Mouse (Mus musculus) spleen, postnatal 36 days (tissue): Measurements from ENCODE around the gene Exoc7.

Experiments
- DNase-seq, 2 experiments: peaks; one replicate each; pipeline ENCODE4 v3.0.0; 2022; ENCODE audit warnings: low spot score in 2 of 2, mixed read lengths in 1 of 2

The Exoc7 gene

DNA sequence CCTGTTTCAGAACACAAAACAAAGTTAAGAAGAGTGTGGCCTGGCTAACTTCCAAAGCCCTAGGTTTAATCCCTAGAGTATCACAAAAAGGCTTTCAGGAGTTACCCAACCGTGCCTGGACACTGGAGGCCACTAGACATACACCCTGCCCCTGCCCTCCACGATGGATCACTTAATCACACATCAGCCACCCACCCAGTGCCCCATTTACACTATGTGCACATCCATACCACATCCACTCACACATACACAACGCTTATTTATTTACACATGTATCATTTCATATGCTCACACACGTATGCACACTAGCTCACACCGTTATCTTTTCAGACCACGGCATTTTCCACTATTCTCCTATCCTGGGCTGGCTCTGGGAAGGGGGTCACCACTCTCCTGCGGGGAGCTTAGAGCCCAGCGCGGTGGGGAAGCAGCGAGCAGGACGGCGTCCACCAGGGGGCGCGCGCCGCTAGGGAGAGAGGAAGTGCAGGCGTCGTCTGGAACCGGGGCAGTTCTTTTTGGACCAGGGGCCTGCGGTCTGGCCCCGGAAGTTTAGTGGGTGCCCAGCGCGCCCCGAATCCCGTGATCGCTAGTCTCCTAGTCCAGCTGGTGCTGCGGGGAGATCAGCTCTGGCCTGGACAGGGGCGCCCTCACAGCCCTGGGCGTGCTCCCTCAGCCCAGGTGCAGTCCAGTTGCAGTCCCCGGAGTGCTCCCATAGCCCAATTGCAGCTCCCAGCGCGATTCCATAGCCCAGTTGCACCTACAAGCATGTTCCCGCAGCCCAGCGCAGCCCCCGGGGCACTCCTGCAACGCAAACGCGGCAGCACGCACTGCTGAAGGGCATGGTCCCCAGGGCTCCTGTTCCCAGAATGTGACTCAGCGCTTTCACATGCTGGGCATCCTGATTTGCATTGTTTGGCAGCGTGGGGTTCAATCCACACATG, 12.0 kb upstream of the Exoc7 start:
- peak; percentile 76 to 78 for DNase-seq

DNA sequence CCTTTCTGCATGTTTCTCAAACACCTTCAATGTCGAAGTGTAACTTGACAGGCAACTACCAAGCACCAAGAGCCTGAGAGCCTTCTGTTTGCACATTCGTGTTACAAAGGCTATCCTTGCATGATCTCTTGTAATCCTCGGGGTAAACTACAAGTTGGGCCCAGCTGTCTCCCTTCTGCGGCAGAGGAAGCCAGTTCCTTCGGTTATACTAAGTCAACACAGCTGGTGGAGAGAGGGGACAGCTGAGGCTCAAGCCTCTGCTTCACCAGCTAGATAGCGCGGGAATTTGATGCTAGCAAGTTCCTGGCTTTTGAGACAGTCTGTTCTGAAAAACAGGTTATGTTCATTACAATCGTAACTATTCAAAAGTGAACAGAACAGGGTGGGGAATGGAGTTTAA, 5.3 kb upstream of the Exoc7 start:
- no peak for DNase-seq

DNA sequence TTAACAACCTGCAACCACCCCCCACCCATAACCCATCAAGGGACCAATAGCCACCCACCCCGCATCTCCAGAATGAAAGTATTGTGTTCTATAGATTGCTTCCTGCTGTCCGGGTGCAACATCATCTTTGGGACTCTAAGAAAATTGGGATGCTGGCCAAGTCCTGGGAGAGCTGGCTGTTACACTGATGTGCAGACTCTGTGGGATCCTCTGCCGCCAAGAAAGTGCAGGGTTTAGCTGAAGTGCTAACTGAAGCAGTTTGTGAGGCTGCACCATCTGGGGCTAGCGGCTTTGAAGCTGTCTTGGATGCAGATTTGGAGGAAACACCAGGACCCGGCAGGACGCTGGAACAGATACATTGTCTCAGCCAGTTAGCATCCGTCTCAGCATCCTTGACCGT, 4.1 kb upstream of the Exoc7 start:
- DNase-seq, result no peak

DNA sequence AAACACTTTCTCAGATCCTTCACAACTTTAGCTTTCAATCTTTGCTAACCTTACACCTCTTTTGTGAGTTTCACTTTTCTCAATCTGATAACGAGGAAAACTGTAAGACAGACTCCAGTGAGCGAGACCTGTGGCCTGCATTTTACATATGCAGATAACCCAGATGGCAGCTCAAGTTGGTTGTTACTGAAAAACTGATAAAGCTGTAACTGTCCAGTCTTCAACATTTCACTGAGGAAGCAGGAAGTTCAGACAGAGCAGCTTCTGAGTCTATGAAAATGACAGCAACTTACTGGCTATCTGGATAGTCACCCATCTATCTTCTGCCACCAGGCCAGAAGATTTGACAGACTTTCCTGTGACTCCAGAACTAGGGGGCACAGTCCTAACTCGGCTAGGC, 2.6 kb upstream of the Exoc7 start:
- DNase-seq, result no peak

DNA sequence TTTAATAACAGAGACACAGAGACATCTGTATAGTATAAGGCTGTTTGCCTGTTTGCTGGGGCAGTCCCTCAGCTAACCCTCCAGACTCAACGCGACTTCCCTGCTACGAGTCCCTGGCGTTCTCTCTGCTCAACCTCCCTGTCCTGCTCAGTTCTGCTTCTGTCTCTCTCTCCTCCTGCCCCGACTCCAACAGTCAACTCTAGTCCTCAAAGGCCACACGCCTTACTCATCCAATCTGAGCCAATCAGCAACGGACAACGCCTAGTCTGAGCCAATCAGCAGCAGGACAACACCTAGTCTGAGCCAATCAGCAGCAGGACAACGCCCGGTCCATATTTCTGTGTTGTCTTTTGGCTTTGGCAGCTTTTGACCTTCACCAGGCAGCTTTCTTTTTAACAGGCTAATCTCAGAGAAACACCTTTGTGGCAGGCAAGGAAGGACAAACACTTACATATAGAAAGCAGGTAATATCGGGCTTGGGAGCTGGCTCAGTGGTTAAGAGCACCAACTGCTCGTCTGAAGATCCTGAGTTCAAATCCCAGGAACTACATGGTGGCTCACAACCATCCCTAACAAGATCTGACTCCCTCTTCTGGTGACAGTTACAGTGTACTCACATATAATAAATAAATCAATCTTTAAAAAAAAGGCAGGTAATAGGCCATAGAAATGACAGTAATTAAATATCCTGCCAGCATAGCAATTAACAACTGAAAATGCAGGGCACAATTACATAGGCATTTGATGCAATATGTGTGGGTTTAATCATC, 914 bp upstream of the Exoc7 start:
- DNase-seq, result peak in 1 of 2 experiments; percentile 37

DNA sequence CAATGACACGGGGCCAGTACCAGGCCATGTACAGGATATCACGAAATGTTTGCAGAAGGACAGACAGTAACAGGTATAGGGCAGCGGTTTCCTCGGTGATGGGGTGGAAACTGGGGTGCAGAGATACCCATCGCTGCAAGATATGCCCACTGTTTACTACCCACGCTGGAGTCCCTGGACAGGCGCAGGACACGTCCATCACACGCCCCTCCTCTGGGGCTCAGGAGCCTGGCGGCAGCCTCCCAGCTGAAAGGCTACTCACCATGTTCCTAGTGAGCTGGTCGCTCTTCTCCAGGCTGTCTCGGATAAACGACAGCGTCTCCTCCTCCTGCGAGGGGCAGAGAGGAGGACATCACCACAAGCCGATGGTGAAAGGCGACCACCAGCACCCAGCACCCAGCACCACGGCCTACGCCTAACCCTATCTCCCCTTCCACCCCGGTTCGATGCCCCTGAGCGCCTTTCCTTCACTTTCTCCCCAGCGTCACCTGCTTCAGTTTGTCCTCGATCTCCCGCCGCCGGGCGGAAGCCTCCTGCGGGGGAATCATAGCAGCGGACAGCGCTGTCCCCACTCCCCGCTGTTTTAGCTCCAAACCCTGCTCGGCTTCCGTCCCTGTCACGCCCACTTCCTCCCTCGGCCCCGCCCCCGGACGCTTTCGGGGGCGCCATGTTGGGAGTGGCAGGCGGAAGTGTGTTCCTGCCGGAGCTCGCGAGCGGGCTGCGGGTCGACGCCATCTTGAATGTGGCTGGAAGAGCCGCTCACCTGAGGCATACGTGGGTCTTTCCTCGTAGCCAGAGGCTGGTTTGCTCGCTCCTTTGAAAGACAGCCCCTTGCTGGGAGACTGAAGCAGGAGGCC, 679 bp downstream of the Exoc7 start:
- DNase-seq, result peak; percentile 90 to 91

DNA sequence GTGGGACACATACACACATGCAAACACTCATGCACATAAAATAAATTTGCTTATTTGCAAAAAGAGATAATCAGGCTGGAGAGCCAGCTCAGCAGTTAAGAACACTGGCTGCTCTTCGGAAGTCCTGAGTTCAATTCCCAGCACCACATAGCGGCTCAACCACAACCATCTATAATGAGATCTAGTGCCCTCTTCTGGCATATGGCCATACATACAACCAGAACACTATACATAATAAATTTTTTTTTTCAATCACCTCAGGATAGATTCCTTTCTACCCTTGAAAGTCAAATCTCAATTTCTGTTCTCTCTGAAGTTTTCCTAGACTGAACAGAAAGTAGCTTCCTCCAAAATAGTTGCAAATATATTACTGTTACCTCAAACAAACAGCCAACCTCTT, 1.6 kb downstream of the Exoc7 start:
- DNase-seq, result no peak

DNA sequence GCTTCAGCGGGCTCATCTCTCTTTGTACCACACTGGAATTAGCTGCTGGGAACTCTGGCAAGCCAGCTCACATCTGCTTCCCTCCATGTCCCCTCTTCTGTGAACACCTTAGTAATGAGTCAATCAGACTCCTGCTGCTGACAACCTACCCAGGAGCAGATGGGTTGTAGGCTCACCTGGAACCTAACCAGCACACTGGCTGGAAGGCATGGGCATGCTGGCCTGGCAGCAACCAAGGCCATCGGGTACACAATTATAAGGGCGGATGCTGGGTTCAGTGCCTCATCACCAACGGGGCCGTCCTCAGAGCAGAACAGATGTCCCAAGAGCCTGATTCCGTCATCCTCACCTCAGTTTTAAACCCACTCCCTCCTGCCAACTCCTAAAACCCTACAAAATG, 8.4 kb downstream of the Exoc7 start:
- no peak for DNase-seq

DNA sequence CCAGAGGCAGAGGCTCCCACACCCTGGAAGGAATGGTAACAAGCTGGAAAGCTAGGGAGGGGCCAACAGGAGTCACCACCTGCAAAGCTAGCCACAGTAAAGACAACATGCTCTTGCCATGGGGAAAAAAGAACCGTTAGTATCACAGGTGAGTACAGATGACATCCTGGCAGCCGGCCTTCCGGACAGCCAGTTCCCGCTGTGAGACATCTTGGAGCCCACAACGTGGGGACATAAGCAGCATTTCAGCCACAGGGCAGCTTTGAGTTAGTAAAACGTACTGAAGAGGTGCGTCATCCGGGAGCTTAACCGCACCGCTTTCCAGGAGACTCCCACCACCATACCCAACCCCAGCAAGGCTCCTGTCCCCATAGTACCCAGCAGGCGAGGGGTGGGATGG, 8.8 kb downstream of the Exoc7 start:
- no peak for DNase-seq

DNA sequence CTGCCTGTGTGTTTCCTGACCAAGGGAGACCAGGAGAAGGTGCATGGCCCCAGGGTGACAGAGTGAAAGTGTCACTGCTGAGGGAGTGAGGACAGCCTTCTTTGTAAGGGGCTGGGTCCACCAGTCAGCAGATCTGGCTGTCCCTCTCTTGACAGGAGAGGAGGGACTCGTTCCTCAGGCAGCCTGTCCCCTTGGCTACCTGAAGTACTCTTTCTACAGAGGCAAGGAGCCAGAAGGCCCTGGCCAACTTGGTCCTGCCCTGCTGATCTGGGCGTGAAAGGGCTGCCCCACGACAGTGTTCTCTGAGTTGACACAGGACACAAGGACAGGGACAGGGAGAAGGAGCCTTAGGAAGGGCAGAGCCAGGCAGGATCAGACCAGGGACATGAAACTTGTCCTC, 10.0 kb downstream of the Exoc7 start:
- no peak for DNase-seq

DNA sequence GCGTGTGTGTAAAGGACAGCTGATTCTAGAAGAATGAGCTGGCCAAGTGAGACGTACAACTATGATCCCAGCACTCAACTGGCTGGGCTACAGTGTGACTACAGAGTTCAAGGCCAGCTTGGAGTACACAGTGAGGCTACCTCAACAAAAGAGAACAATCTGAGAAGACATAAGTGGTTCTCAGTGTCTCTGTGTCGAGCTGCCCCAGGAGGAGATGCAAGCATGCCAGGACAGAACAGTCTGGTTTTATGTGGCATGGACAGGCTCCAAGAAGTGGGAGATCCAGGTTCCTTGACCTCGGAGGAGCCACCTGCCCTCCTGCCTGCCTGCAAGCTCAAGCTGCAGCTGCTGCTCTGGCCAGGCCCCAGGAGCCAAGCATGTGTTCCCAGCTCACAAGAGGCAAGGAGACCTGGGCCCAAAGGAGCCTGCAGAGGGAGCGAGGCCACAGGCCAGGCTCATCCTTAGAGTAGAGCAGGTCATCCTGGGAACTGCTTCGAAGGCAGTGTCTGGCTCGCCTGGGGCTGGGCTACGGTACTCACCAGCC, 10.8 kb downstream of the Exoc7 start:
- no peak for DNase-seq

DNA sequence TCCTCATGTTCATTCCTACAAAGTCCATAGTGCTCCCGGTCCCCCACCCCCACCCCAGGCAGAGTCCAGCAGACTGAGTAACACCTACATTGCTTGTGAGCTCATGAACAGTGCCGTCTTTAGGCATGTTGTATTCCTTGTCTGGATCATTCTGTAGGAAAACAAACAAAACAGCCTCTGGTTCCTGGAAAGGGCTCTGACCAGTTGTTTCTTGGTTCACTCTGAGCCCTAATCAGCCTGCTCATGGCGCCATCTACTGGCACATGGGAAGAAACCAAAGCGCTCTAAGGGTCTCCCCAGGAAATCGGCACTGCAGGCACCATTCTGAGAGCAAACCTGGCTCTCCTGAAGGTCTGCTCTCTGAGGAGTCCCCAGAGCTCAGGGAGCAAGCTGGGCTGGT, 12.7 kb downstream of the Exoc7 start:
- peak in 1 of 2 experiments; percentile 38 for DNase-seq

DNA sequence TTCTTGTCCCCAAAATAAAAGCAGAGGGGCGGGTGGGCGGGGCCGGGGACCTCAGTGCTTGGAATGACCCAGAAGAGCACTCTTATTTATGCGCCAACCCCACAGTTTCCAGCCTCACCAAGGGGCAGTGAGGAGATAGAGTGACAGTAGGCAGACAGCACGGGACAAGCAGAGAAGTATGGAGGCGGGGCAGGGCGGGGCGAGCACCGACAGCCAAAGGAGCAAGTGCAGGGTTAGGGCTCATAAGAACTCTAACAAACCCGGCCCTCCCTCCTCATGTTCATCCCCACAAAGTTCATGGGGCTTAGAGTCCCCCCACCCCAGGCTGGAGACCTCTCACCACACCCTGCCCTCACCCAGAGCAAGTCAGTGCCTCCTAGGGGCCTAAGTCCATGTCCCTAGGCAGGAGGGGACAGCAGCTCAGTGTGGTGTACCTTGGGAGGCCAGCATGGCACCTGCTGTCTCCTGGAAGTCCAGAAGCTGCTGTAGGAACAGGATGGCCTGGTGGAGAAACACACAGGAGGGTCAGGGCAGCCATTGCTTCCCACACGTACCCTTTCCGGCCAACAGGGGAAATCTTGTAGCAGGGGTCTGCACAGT, 13.4 kb downstream of the Exoc7 start:
- DNase-seq, result no peak

DNA sequence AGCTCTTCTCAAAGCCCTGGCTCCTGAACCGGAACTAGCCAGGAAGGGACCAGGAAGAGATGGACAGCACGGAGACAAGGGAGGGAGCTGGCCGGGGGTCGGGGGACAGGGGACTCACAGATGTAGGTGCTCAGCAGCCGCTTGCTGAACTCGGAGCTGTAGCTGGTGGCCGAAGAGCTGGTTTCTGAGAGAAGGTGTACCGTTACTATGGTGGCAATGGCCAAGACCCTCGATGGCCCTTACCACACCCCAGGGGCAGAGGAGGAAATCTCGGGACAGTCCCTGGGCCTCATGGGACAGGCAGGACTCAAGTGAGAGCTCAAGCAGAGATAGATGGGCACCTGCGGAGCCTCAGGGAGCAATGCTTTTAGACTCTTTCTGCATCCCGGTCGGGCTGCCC, 14.6 kb downstream of the Exoc7 start:
- DNase-seq, result no peak

DNA sequence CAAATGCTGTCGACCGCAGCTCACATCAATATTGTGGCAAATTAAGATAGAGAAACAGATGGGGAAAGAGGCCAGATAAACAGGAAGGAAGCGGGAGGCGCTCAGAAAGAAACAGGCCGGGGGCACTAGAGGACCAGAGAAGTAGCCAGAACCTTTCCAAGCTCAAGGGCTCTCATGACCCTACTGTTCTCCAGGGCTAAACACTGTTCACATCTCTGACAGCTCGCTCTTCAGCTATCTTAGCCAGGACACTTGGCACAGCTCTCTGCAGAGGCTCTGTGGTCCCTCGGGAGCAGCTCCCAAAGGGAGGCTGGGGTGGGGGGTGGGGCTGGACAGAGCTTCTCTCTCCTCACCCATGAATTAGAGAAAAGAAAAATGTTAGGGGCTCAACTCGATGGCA, 16.5 kb downstream of the Exoc7 start:
- DNase-seq, result no peak

DNA sequence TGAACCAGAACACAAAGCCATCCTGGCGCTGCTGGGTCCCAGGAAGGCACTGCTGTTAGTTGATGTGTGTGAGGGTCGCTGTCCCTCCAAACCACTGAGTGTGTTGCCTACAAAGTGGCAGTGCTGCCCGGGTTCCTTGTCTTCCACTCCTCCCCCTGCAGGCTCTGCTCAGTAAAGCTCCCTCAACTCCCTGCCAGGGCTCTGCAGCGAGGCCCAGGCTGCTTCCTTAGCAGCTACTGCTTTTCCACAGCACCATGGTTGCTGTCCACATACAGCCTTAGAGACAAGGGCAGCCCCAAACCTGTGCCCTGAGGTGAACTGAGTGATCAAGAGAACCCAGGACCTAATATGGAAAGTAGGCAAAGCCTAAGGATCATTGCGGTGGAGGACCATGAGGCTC, 19.7 kb downstream of the Exoc7 start:
- DNase-seq, result no peak

DNA sequence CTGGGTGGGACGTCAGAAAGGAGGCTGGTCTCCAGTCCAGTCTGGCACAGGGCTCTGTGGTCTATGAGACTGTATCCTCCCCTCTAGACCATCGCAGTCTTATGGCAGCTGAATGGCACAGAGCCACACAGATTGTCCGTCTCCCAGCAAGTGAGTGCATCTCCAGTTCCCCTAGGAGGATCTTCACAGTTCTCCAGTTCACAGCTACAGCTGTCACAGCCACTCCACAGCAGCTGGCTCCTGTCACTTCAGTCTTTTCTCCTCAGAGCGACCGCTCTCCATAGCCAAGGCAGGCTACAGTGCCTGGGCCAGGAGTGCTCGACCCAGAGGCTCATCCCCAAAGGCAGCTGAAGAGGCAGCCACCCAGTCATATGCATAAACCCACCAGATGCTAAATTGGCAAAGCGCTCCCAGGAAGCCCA, 21.3 kb downstream of the Exoc7 start:
- no peak for DNase-seq

DNA sequence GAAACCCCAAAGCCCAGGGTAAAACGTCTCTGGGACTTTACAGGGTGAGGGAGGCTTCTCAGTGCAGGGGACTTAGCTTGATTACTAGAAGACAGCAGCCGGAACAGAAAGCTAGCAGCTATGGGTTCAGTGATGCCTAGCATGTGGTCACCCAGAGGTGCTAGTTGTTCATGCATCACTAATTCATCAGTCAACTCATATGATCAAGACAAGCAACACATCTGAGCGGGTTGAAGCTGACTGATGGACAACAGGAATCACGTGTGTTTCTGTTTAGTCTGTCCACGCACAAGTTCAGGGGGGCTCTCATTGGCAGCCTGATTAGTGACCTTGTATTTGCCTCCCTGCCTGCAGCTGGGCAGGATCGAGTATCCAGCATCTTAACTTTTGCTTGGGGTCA, 23.1 kb downstream of the Exoc7 start:
- no peak for DNase-seq

DNA sequence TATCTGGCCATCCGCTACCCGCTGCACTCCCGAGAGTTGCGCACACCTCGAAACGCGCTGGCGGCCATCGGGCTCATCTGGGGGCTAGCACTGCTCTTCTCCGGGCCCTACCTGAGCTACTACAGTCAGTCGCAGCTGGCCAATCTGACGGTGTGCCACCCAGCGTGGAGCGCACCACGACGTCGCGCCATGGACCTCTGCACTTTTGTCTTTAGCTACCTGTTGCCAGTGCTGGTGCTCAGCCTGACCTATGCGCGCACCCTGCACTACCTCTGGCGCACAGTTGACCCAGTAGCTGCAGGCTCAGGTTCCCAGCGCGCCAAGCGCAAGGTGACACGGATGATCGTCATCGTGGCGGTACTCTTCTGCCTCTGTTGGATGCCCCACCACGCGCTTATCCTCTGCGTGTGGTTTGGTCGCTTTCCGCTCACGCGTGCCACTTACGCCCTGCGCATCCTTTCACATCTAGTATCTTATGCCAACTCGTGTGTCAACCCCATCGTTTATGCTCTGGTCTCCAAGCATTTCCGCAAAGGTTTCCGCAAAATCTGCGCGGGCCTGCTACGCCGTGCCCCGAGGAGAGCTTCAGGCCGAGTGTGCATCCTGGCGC, 24.0 kb downstream of the Exoc7 start:
- no peak for DNase-seq

DNA sequence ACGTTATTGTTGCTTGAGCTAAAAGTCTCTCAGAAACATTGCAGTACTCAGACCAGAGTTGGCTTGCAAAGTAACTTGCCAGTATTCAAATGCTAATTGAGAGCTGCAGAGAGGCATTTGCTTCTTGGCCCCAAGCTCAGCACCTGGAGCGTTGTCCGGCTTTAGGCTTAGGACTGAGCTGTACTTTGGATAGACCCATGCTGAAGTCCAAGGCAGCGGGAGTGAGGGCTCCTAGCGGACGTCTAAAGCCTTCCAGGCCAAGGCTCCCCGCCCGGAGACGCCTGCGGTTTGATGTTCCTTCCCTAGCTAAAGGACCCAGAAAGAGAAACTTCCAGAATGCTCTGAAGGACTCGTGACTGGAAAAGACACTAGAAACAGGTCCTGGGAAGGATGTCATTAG, 24.9 kb downstream of the Exoc7 start:
- DNase-seq, result no peak

DNA sequence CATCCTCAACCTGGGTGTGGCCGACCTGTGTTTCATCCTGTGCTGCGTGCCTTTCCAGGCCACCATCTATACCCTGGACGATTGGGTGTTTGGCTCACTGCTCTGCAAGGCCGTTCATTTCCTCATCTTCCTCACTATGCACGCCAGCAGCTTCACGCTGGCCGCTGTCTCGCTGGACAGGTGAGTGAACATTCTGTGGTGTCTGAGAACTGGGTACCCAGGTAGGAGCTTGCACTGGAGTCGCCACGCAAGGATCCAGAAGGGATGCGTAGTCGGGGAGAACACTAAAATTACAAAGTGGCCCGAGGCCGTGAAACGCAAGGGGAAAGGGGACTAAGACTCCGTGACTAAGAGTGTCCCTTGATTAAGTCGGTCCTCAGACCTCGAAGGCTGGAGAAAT, 25.4 kb downstream of the Exoc7 start:
- no peak for DNase-seq
